Mouse (Mus musculus) liver, postnatal 0 days (tissue): ENCODE data around the gene Gucd1.

Experiments used
- CTCF ChIP-seq: sonication (generic); IDR thresholded peaks from 2 replicates; pipeline ENCODE4 v1.5.1; 2016; ENCODE audit warnings: antibody characterized with exemption, low read depth
- EP300 ChIP-seq: IDR thresholded peaks from 2 replicates; pipeline ENCODE4 v1.6.1; 2016; ENCODE audit warnings: antibody characterized with exemption, low read depth, mild to moderate bottlenecking

DNA sequence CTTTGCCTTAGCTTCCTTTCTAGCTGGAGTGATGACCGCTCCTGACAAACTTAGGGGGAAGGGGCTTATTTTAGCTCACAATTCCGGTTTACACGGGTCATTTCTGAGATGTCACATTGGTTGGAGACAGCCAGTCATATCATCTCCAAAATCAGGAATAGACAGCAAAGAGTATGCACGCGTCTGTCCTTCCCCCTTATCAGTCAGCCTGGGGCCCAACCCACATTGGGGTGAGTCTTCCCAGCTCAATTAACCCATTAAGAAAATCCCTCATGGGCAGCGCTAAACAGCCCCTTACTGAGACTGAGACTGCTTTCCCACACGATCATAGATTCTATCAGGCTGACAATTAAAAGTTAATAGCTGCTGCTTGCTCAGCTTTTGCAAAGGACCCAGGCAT, 3.4 kb downstream of the Gucd1 start:
- TF ChIP-seq CTCF (no peak), EP300 (no peak)
